Mouse (Mus musculus): ENCODE results near the gene Gtf2h3. TPM values are rescaled to one million over a fixed set of nuclear protein-coding genes. Genes with fewer than 3 reads are reported as not detected.

Gene Gtf2h3
- polyA plus RNA-seq, 1 experiment from 2014 or later, result 78.7 TPM

Other genes with a start within 250 kb of the Gtf2h3 start
- 39.0 and 44.9 TPM in 2 replicates for gene Cdk2ap1, start 216.1 kb upstream of the Gtf2h3 start, polyA plus RNA-seq (2015; fragmentation: Nextera tagmentation; extraction: Ambion mirVana)
- 90.0 and 96.2 TPM in 2 replicates for gene Sbno1, start 153.1 kb upstream of the Gtf2h3 start, polyA plus RNA-seq (2015; fragmentation: Nextera tagmentation; extraction: Ambion mirVana)
- 45.5 and 49.9 TPM in 2 replicates for gene Kmt5a, start 139.2 kb upstream of the Gtf2h3 start, polyA plus RNA-seq (2015; fragmentation: Nextera tagmentation; extraction: Ambion mirVana)
- gene Rilpl2, start 100.8 kb upstream of the Gtf2h3 start, polyA plus RNA-seq (2015; fragmentation: Nextera tagmentation; extraction: Ambion mirVana), result 29.6 and 32.8 TPM in 2 replicates
- gene Snrnp35, start 96.0 kb upstream of the Gtf2h3 start, polyA plus RNA-seq (2015; fragmentation: Nextera tagmentation; extraction: Ambion mirVana), result 26.7 and 27.4 TPM in 2 replicates
- gene Rilpl1, start 47.7 kb upstream of the Gtf2h3 start, polyA plus RNA-seq (2015; fragmentation: Nextera tagmentation; extraction: Ambion mirVana), result 21.8 and 22.8 TPM in 2 replicates
- gene Tmed2, start 38.4 kb upstream of the Gtf2h3 start, polyA plus RNA-seq (2015; fragmentation: Nextera tagmentation; extraction: Ambion mirVana), result 519 and 585 TPM in 2 replicates
- 13.6 and 15.8 TPM in 2 replicates for gene Ddx55, start 26.3 kb upstream of the Gtf2h3 start, polyA plus RNA-seq (2015; fragmentation: Nextera tagmentation; extraction: Ambion mirVana)
- 72.5 and 73.1 TPM in 2 replicates for gene Eif2b1, start within 50 bp of the Gtf2h3 start, polyA plus RNA-seq (2015; fragmentation: Nextera tagmentation; extraction: Ambion mirVana)
- 45.7 and 47.2 TPM in 2 replicates for gene Atp6v0a2, start 49.4 kb downstream of the Gtf2h3 start, polyA plus RNA-seq (2015; fragmentation: Nextera tagmentation; extraction: Ambion mirVana)
- gene Dnah10, start 145.9 kb downstream of the Gtf2h3 start, polyA plus RNA-seq (2015; fragmentation: Nextera tagmentation; extraction: Ambion mirVana), result 0.10 and 0.27 TPM in 2 replicates